Mouse (Mus musculus) left cerebral cortex, postnatal 14 days (tissue): ENCODE measurements around the gene Susd1. TPM values are rescaled to one million over a fixed set of nuclear protein-coding genes. Genes with fewer than 3 reads are reported as not detected.

Experiments
- DNase-seq, 2 experiments: peaks; one replicate each; pipeline ENCODE4 v3.0.0; 2021 to 2022; ENCODE audit warnings: low spot score in 2 of 2, mixed read lengths in 1 of 2
- intact Hi-C: fragments of 180-260 bp; cut with DNase I; formaldehyde crosslinking; loops from one replicate; pipeline ENCODE4 v1.15.1; 2025
- total RNA-seq, 2 experiments: library from RNA; stranded (reverse); gene quantifications; 2 replicates each; pipeline ENCODE4 v1.2.3; 2021

Susd1 gene
- total RNA-seq, 2 experiments from 2014 or later = 8.2 to 9.3 TPM

GRCm38 (mm10) chr4:59274136-59274535 is 164.3 kb downstream of the Susd1 start:
- intact Hi-C loops = no loop called here
- DNase-seq = no peak

- intact Hi-C loops = no loop called here
- no peak for DNase-seq
Observed at GRCm38 (mm10) chr4:59273342-59273741, 165.1 kb downstream of the Susd1 start.

- intact Hi-C loops = no loop called here
- no peak for DNase-seq
Observed at GRCm38 (mm10) chr4:59265631-59266030, 172.8 kb downstream of the Susd1 start.

- intact Hi-C loops = no loop called here
- no peak for DNase-seq
Observed at GRCm38 (mm10) chr4:59265182-59265581, 173.3 kb downstream of the Susd1 start.

Other genes starting within 250 kb of the Susd1 start
- gene Ugcg, start 249.4 kb downstream of the Susd1 start, total RNA-seq = 10 to 100 TPM; 92.8 to 93.8 TPM
- 10 to 100 TPM; 24.9 to 29.7 TPM for gene Ptbp3, start 110.7 kb upstream of the Susd1 start, total RNA-seq
- 10 to 100 TPM; 22.8 to 24.6 TPM for gene Hsdl2, start 142.9 kb upstream of the Susd1 start, total RNA-seq
- gene E130308A19Rik, start 187.6 kb upstream of the Susd1 start, total RNA-seq = 1 to 10 TPM; 9.6 to 9.9 TPM